Comparison of ENCODE assay signal across 8 mouse cellular contexts in the genomic region with DNA sequence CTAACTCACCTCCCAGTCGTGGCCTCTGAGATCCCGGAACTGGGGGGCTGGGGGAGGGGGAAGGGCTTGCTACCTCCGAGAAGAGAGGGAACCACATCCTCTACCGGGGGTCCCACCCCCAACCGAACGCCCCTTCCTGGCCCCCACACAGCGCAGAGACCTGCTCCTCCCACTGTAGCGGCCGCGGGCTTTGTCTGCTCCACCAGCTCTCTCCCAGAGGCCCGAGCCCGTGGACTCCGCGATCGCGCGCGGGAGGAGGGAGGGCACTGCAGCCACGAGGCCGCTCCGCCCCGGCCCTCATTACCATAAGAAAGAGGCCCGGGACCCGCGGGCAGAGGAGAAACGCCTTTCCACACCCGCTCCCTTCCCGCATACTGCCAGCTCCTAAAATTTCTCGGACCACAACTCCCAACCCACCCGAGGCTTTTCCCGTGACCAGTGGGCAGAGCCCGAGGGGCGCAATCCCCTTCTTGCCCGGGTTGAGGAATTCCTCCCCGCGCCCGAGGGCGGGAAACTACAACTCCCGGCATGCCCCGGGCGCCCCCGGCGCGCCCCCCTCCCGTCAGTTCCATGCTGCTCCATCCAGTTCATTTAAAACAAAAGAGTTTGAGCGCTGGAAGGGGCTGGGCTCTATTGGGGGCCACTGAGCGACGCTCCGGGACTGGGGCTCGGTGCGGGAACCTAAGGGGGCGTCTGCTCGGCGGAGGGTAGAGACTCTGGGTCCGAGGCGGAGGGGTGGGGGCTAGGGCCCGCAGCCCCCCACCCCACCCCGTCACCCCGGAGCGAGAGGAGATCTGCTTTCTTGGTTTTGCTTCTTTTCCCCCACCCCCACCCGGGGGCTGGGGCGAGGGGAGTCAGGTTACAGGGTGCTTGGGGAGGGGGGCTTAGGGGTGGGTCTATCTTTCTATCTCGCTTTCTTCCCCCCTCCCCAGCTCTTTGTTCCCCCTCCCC. TPM values are rescaled to one million over a fixed set of nuclear protein-coding genes. Genes with fewer than 3 reads are reported as not detected.
DNase-seq lines count a peak whose midpoint lies in the region; ATAC-seq and TF ChIP-seq lines count a peak whose summit lies in the region.

No protein-coding gene starts in this region.

- peak overlapping the region; percentile 96 for H3ac ChIP-seq in C2C12 (ENCODE audit: control insufficient read depth, insufficient read length, low read depth)

- H3K36me3 ChIP-seq in C2C12 (ENCODE audit: control insufficient read depth, insufficient read depth) = peaks cover 7% of the 10 kb centered on the region
- H3K36me3 ChIP-seq in erythroblast, embryonic 14.5 days (ENCODE audit: control insufficient read depth) = no peaks in the 10 kb centered on the region
- H3K36me3 ChIP-seq in heart, embryonic 13.5 days = peaks cover 11% of the 10 kb centered on the region
- no peaks in the 10 kb centered on the region for H3K36me3 ChIP-seq in liver, embryonic 13.5 days
- 0 out of 2 replicates have a peak, but pooled peaks cover 3% of the 10 kb centered on the region for H3K36me3 ChIP-seq in stomach, embryonic 16.5 days (ENCODE audit: control insufficient read depth, insufficient read depth, low read length)

- WGBS in heart, embryonic 13.5 days = under 1% methylated on average over 63 of the region's 63 CpGs
- under 1% methylated on average over 62 of the region's 63 CpGs for WGBS in liver, embryonic 13.5 days (ENCODE audit: insufficient replicate concordance)
- 1% methylated on average over 61 of the region's 63 CpGs for WGBS in stomach, embryonic 16.5 days

- H3K79me3 ChIP-seq in C2C12 (ENCODE audit: low read depth) = peaks cover 41% of the 10 kb centered on the region

- no peak for TF ChIP-seq CTCF in C2C12 (IDR thresholded peaks at IDR 0.05; ENCODE audit: control insufficient read depth, insufficient read depth, insufficient read length)

- H3K27ac ChIP-seq in heart, embryonic 13.5 days (replicated peaks) = peak overlapping the region; percentile 96
- peak overlapping the region; percentile 77 for H3K27ac ChIP-seq in liver, embryonic 13.5 days
- peak overlapping the region; percentile 87 for H3K27ac ChIP-seq in stomach, embryonic 16.5 days (ENCODE audit: low read length)

- H3K4me2 ChIP-seq in heart, embryonic 13.5 days = peak overlapping the region; percentile 75
- peak overlapping the region; percentile 98 for H3K4me2 ChIP-seq in liver, embryonic 13.5 days
- H3K4me2 ChIP-seq in stomach, embryonic 16.5 days (ENCODE audit: low read depth, low read length) = peak overlapping the region; percentile 79

- no peaks in the 10 kb centered on the region for H3K9me3 ChIP-seq in erythroblast, embryonic 14.5 days (ENCODE audit: control insufficient read depth, low read length)
- H3K9me3 ChIP-seq in heart, embryonic 13.5 days = no peaks in the 10 kb centered on the region
- no peaks in the 10 kb centered on the region for H3K9me3 ChIP-seq in liver, embryonic 13.5 days (replicated peaks)
- no peaks in the 10 kb centered on the region for H3K9me3 ChIP-seq in stomach, embryonic 16.5 days (replicated peaks; ENCODE audit: control insufficient read depth, low read length)

- DNase-seq in brain, adult 2 months (ENCODE audit: low read depth, low spot score) = peak; percentile 84
- DNase-seq in kidney, postnatal 10 days = peak; percentile 94
- peak; percentile 68 for DNase-seq in liver, embryonic 13.5 days
- DNase-seq in neural tube, embryonic 10.5 days (ENCODE audit: extremely low spot score, low spot score) = peak; percentile 94

- peaks cover 88% of the 10 kb centered on the region for H3K79me2 ChIP-seq in C2C12 (ENCODE audit: control insufficient read depth, insufficient read depth)

- H3K9ac ChIP-seq in heart, embryonic 13.5 days = peak overlapping the region; percentile 98
- peak overlapping the region; percentile 82 for H3K9ac ChIP-seq in liver, embryonic 13.5 days
- peak overlapping the region; percentile 97 for H3K9ac ChIP-seq in stomach, embryonic 16.5 days (ENCODE audit: low read length)

- peak; percentile 67 for ATAC-seq in heart, embryonic 13.5 days (ENCODE audit: extremely low read depth, insufficient number of reproducible peaks, low FRiP score, low TSS enrichment)
- peak; percentile 59 for ATAC-seq in liver, embryonic 13.5 days (ENCODE audit: low read depth)
- peak; percentile 85 for ATAC-seq in stomach, embryonic 16.5 days (ENCODE audit: insufficient read depth, low FRiP score)

- peaks cover 68% of the 10 kb centered on the region for H3K4me1 ChIP-seq in erythroblast, embryonic 14.5 days (ENCODE audit: control insufficient read depth)
- peaks cover 77% of the 10 kb centered on the region for H3K4me1 ChIP-seq in heart, embryonic 13.5 days
- H3K4me1 ChIP-seq in liver, embryonic 13.5 days (replicated peaks) = peaks cover 89% of the 10 kb centered on the region
- H3K4me1 ChIP-seq in stomach, embryonic 16.5 days (ENCODE audit: control insufficient read depth, insufficient read depth, low read length) = peaks cover 62% of the 10 kb centered on the region

- no peaks in the 10 kb centered on the region for H3K27me3 ChIP-seq in C2C12 (ENCODE audit: control insufficient read depth, insufficient read depth, insufficient read length)
- peaks cover 20% of the 10 kb centered on the region for H3K27me3 ChIP-seq in erythroblast, embryonic 14.5 days (ENCODE audit: control insufficient read depth)
- H3K27me3 ChIP-seq in heart, embryonic 13.5 days (replicated peaks) = no peaks in the 10 kb centered on the region
- H3K27me3 ChIP-seq in liver, embryonic 13.5 days = peaks cover 16% of the 10 kb centered on the region
- no peaks in the 10 kb centered on the region for H3K27me3 ChIP-seq in stomach, embryonic 16.5 days (ENCODE audit: control insufficient read depth, insufficient read depth, low read length)

- H3K4me3 ChIP-seq in C2C12 (ENCODE audit: insufficient read depth, poor library complexity, severe bottlenecking) = peak overlapping the region; percentile 87
- peak overlapping the region; percentile 75 for H3K4me3 ChIP-seq in erythroblast, embryonic 14.5 days (replicated peaks)
- H3K4me3 ChIP-seq in heart, embryonic 13.5 days = peak overlapping the region; percentile 93
- H3K4me3 ChIP-seq in liver, embryonic 13.5 days (replicated peaks) = peak overlapping the region; percentile 76
- peak overlapping the region; percentile 67 for H3K4me3 ChIP-seq in stomach, embryonic 16.5 days (replicated peaks; ENCODE audit: low read length)

TF ChIP-seq in C2C12, 6 proteins besides CTCF, POLR2A, EP300 and RAD21:
- TF ChIP-seq MAX (IDR thresholded peaks at IDR 0.05) (no peak), CEBPB (IDR thresholded peaks at IDR 0.05; ENCODE audit: low read depth) (no peak)

RNA-seq across cellular contexts. Expression of a gene that starts 0.6 kb away (rescaled TPM):
- polyA plus RNA-seq in C2C12 (2012; fragmentation: generic; extraction: Trizol) = 14.9 TPM
- 0.01 and 0.02 TPM in 2 replicates for polyA plus RNA-seq in erythroblast, embryonic 14.5 days (2012)
- polyA plus RNA-seq in heart, embryonic 13.5 days (2015; fragmentation: Nextera tagmentation; extraction: Ambion mirVana) = 9.9 and 10.1 TPM in 2 replicates
- 1.2 and 1.5 TPM in 2 replicates for polyA plus RNA-seq in liver, embryonic 13.5 days (2015; fragmentation: Nextera tagmentation; extraction: Ambion mirVana)
- 9.9 and 11.4 TPM in 2 replicates for polyA plus RNA-seq in stomach, embryonic 16.5 days (2015; fragmentation: Nextera tagmentation; extraction: Ambion mirVana)

RNA-seq across cellular contexts. Expression of a gene that starts 16.5 kb away (rescaled TPM):
- 0.07 TPM for polyA plus RNA-seq in C2C12 (2012; fragmentation: generic; extraction: Trizol)
- not detected in 2 replicates for polyA plus RNA-seq in erythroblast, embryonic 14.5 days (2012)
- polyA plus RNA-seq in heart, embryonic 13.5 days (2015; fragmentation: Nextera tagmentation; extraction: Ambion mirVana) = 1.1 and 1.5 TPM in 2 replicates
- polyA plus RNA-seq in liver, embryonic 13.5 days (2015; fragmentation: Nextera tagmentation; extraction: Ambion mirVana) = 0.15 TPM in 1 of 2 replicates, not detected in the other
- polyA plus RNA-seq in stomach, embryonic 16.5 days (2015; fragmentation: Nextera tagmentation; extraction: Ambion mirVana) = 144 and 197 TPM in 2 replicates

RNA-seq across cellular contexts. Expression of a gene that starts 21.3 kb away (rescaled TPM):
- polyA plus RNA-seq in C2C12 (2012; fragmentation: generic; extraction: Trizol) = 136 TPM
- polyA plus RNA-seq in erythroblast, embryonic 14.5 days (2012) = 7.4 and 12.2 TPM in 2 replicates
- 131 and 150 TPM in 2 replicates for polyA plus RNA-seq in heart, embryonic 13.5 days (2015; fragmentation: Nextera tagmentation; extraction: Ambion mirVana)
- polyA plus RNA-seq in liver, embryonic 13.5 days (2015; fragmentation: Nextera tagmentation; extraction: Ambion mirVana) = 88.4 and 95.9 TPM in 2 replicates
- 188 and 190 TPM in 2 replicates for polyA plus RNA-seq in stomach, embryonic 16.5 days (2015; fragmentation: Nextera tagmentation; extraction: Ambion mirVana)

RNA-seq across cellular contexts. Expression of a gene that starts 21.9 kb away (rescaled TPM):
- 1,441 TPM for polyA plus RNA-seq in C2C12 (2012; fragmentation: generic; extraction: Trizol)
- polyA plus RNA-seq in erythroblast, embryonic 14.5 days (2012) = 137 and 158 TPM in 2 replicates
- polyA plus RNA-seq in heart, embryonic 13.5 days (2015; fragmentation: Nextera tagmentation; extraction: Ambion mirVana) = 86.7 and 97.1 TPM in 2 replicates
- polyA plus RNA-seq in liver, embryonic 13.5 days (2015; fragmentation: Nextera tagmentation; extraction: Ambion mirVana) = 165 and 184 TPM in 2 replicates
- 266 and 298 TPM in 2 replicates for polyA plus RNA-seq in stomach, embryonic 16.5 days (2015; fragmentation: Nextera tagmentation; extraction: Ambion mirVana)

RNA-seq across cellular contexts. Expression of a gene that starts 21.9 kb away (rescaled TPM):
- polyA plus RNA-seq in C2C12 (2012; fragmentation: generic; extraction: Trizol) = 55.9 TPM
- polyA plus RNA-seq in erythroblast, embryonic 14.5 days (2012) = 2.6 and 3.1 TPM in 2 replicates
- polyA plus RNA-seq in heart, embryonic 13.5 days (2015; fragmentation: Nextera tagmentation; extraction: Ambion mirVana) = 33.1 and 34.1 TPM in 2 replicates
- polyA plus RNA-seq in liver, embryonic 13.5 days (2015; fragmentation: Nextera tagmentation; extraction: Ambion mirVana) = 20.7 and 22.8 TPM in 2 replicates
- 33.3 and 34.0 TPM in 2 replicates for polyA plus RNA-seq in stomach, embryonic 16.5 days (2015; fragmentation: Nextera tagmentation; extraction: Ambion mirVana)

Comparison
In these comparisons a context has a peak if more than half of its experiments do, and no peak if none do; other contexts are left out.
1. Peak in every context shown above with its lines: DNase-seq, ATAC-seq, H3K4me3 ChIP-seq and H3K27ac ChIP-seq.
2. RNA of a gene that starts 16.5 kb away (polyA plus RNA-seq): 144 to 197 TPM in stomach, embryonic 16.5 days; 1.1 to 1.5 TPM in heart, embryonic 13.5 days, 0.15 TPM in liver, embryonic 13.5 days, 0.07 TPM in C2C12 (single experiment) and not detected in erythroblast, embryonic 14.5 days; every median in the first group is over 10 times any median in the second.